Mouse (Mus musculus): Measurements from ENCODE around the gene Sertad3. TPM values are rescaled to one million over a fixed set of nuclear protein-coding genes. Genes with fewer than 3 reads are reported as not detected.

Sertad3 gene
- polyA plus RNA-seq, 1 experiment, result 11.8 TPM

DNA sequence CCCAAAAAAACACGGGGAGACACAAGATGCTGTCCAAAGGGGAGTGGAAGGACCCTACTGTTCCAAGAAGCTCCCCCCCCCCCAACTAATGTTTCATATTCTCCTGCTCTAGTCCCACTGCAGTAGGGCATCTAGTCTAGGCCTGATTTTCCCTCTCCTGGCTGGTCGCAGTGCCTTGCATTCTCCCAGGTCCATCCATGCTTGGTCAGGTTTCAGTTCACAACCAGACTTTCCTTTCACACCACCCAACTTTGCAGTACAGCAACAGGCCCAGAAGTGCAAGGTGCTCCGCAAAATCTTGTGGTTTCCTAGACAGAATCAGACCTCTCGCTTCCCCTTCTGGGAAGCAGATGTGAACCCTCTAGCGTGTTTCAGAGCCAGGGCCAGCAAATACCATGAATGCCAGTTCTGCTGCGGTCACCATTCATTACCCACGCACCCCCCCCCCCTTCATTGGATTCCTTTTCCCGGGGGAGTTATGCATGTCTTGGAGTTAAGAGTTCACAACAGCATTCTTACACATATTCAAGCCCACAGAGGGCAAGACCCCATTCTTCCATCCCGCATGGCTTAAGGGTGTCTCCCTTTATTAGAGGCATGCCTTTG is 33.3 kb downstream of the Sertad3 start:
- H3K4me3 ChIP-seq (ENCODE audit: low read depth, low read length), result no peak overlapping the region
- no peaks in the 10 kb centered on the region for H3K27me3 ChIP-seq (ENCODE audit: control insufficient read depth, insufficient read depth, low read length, poor library complexity, severe bottlenecking)
- no peaks in the 10 kb centered on the region for H3K36me3 ChIP-seq (ENCODE audit: control insufficient read depth, insufficient read depth, low read length, poor library complexity, severe bottlenecking)
- TF ChIP-seq CTCF (IDR thresholded peaks at IDR 0.05; ENCODE audit: low read depth, low read length) (no peak), POLR2A (IDR thresholded peaks at IDR 0.05; ENCODE audit: insufficient read depth, low read length) (no peak), EP300 (IDR thresholded peaks at IDR 0.05; ENCODE audit: insufficient read depth, low read depth, low read length) (no peak)
- peak overlapping the region; percentile 62; the same call in 1 of the 2 replicates for H3K9ac ChIP-seq (ENCODE audit: low read depth, poor library complexity, severe bottlenecking)
- H3K27ac ChIP-seq (ENCODE audit: insufficient read depth, low read length), result peak overlapping the region; percentile 58; the same call in 1 of the 2 replicates
- H3K9me3 ChIP-seq (replicated peaks; ENCODE audit: control insufficient read depth, insufficient read depth, low read length, poor library complexity, severe bottlenecking), result no peaks in the 10 kb centered on the region
- H3K4me1 ChIP-seq (ENCODE audit: control insufficient read depth, insufficient read depth, low read length), result peaks cover 9% of the 10 kb centered on the region

DNA sequence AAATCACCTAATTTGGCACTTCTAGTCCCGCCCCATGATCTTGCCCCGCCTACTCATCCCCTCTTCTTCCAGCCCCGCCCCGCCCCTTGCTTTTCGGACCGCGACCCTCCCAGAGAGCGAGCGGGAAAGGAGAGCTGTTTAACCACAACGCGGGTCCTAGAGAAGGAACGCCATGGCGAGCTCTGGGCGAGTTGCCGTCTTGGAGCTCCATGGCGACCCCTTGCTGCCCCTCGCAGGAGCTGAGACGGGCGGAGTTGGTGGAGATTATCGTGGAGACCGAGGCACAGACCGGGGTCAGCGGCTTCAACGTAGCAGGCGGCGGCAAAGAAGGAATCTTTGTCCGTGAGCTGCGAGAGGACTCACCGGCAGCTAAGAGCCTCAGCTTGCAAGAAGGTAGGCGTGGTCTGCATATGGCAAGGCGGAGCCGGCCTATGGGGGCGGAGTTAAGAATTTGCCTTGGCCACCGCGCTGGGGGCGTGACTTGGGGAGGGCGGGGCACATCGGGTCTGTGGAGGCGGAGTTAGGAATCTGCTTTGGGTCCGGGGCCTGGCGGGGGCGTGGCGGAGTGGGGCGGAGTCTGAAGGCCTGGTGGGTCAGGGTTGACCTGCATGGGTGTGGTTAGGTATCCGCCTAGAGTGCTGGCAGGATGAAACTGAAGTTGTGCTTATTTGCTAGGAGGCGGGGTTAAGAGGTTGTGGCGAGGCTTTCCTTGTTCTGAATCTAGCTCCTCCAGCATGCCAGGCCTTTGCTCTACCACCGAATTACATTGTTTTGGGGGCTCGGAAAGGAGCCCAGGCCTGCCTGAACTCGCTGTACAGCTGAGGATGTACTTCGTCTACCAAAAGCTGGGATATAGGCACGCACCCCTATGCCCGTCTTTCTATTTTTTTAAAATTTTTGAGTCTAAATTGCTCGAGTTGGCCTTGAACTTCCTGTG is 34.4 kb downstream of the Sertad3 start:
- Histone ChIP-seq H3K9ac (ENCODE audit: low read depth, poor library complexity, severe bottlenecking) (peak overlapping the region; percentile 62), H3K36me3 (ENCODE audit: control insufficient read depth, insufficient read depth, low read length, poor library complexity, severe bottlenecking) (no peaks in the 10 kb centered on the region), H3K9me3 (replicated peaks; ENCODE audit: control insufficient read depth, insufficient read depth, low read length, poor library complexity, severe bottlenecking) (no peaks in the 10 kb centered on the region), H3K27ac (ENCODE audit: insufficient read depth, low read length) (peak overlapping the region; percentile 90), H3K4me1 (ENCODE audit: control insufficient read depth, insufficient read depth, low read length) (peaks cover 9% of the 10 kb centered on the region), H3K4me3 (ENCODE audit: low read depth, low read length) (peak overlapping the region; percentile 77), H3K27me3 (ENCODE audit: control insufficient read depth, insufficient read depth, low read length, poor library complexity, severe bottlenecking) (no peaks in the 10 kb centered on the region)
- TF ChIP-seq POLR2A (IDR thresholded peaks at IDR 0.05; ENCODE audit: insufficient read depth, low read length) (peak; percentile 96), EP300 (IDR thresholded peaks at IDR 0.05; ENCODE audit: insufficient read depth, low read depth, low read length) (no peak; the same call in 1 of the 2 replicates)

DNA sequence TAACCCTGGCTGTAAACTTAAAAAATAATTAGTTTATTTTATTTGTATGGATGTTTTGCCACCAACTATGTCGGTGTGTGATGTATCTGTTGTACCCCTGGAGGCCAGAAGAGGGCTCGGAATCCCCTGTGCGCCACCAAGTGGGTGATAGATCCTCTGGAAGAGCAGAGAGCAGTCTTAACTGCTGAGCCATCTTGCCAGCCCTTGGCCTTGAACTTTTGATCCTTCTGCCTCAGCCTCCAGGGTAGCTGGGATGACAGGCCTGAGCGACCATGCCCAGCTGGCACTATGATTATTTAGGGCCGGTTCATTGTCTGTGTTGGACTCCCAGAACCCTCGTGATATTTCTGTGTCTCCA is 35.1 kb downstream of the Sertad3 start:
- Histone ChIP-seq H3K9ac (ENCODE audit: low read depth, poor library complexity, severe bottlenecking) (peak overlapping the region; percentile 45), H3K27ac (ENCODE audit: insufficient read depth, low read length) (no peak overlapping the region), H3K4me1 (ENCODE audit: control insufficient read depth, insufficient read depth, low read length) (peaks cover 9% of the 10 kb centered on the region), H3K27me3 (ENCODE audit: control insufficient read depth, insufficient read depth, low read length, poor library complexity, severe bottlenecking) (no peaks in the 10 kb centered on the region), H3K9me3 (replicated peaks; ENCODE audit: control insufficient read depth, insufficient read depth, low read length, poor library complexity, severe bottlenecking) (no peaks in the 10 kb centered on the region), H3K4me3 (ENCODE audit: low read depth, low read length) (0 out of 2 replicates have a peak overlapping the region, but pooled peaks have one; percentile 31), H3K36me3 (ENCODE audit: control insufficient read depth, insufficient read depth, low read length, poor library complexity, severe bottlenecking) (no peaks in the 10 kb centered on the region)
- TF ChIP-seq CTCF (IDR thresholded peaks at IDR 0.05; ENCODE audit: low read depth, low read length), result peak; percentile 75
- TF ChIP-seq POLR2A (IDR thresholded peaks at IDR 0.05; ENCODE audit: insufficient read depth, low read length), result no peak
- no peak for TF ChIP-seq EP300 (IDR thresholded peaks at IDR 0.05; ENCODE audit: insufficient read depth, low read depth, low read length)

DNA sequence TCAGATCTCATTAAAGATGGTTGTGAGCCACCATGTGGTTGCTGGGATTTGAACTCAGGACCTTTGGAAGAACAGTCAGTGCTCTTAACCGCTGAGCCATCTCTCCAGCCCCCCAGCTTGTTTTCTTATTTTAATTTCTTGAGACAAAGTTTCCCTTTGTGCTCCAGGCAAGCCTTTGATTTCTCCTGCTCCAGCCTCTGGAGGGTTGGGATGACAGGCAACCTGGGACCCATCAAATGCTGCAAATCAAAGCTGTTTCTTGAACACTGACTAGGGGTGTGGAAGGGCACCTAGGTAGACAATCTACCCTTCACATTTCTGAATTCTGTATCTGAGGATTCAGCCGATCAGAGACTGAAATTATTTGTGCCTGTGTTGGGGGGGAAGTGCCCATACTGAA is 37.2 kb downstream of the Sertad3 start:
- no peaks in the 10 kb centered on the region for H3K9me3 ChIP-seq (replicated peaks; ENCODE audit: control insufficient read depth, insufficient read depth, low read length, poor library complexity, severe bottlenecking)
- H3K4me3 ChIP-seq (ENCODE audit: low read depth, low read length), result no peak overlapping the region
- H3K27ac ChIP-seq (ENCODE audit: insufficient read depth, low read length), result no peak overlapping the region
- no peak for TF ChIP-seq CTCF (IDR thresholded peaks at IDR 0.05; ENCODE audit: low read depth, low read length)
- TF ChIP-seq POLR2A (IDR thresholded peaks at IDR 0.05; ENCODE audit: insufficient read depth, low read length), result no peak
- no peak for TF ChIP-seq EP300 (IDR thresholded peaks at IDR 0.05; ENCODE audit: insufficient read depth, low read depth, low read length)
- no peaks in the 10 kb centered on the region for H3K27me3 ChIP-seq (ENCODE audit: control insufficient read depth, insufficient read depth, low read length, poor library complexity, severe bottlenecking)
- H3K36me3 ChIP-seq (ENCODE audit: control insufficient read depth, insufficient read depth, low read length, poor library complexity, severe bottlenecking), result no peaks in the 10 kb centered on the region
- H3K4me1 ChIP-seq (ENCODE audit: control insufficient read depth, insufficient read depth, low read length), result peaks cover 6% of the 10 kb centered on the region
- H3K9ac ChIP-seq (ENCODE audit: low read depth, poor library complexity, severe bottlenecking), result no peak overlapping the region

DNA sequence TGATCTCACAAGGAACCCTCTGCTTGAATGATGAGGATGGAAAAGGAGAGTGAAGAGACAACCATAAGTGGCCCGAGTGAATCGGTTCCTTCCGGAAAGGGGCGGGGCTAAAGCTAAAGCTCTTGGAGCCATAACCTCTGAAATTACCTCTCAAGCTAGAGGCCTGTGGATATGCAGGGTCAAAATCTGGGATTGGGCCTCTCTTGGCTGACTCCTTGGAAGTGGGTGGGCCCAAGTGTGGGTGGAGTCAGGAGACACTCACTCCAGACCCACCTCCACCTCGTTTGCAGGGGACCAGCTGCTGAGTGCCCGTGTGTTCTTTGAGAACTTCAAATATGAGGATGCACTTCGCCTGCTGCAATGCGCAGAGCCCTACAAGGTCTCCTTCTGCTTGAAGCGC is 41.4 kb downstream of the Sertad3 start:
- Histone ChIP-seq H3K9ac (ENCODE audit: low read depth, poor library complexity, severe bottlenecking) (no peak overlapping the region), H3K27me3 (ENCODE audit: control insufficient read depth, insufficient read depth, low read length, poor library complexity, severe bottlenecking) (no peaks in the 10 kb centered on the region), H3K9me3 (replicated peaks; ENCODE audit: control insufficient read depth, insufficient read depth, low read length, poor library complexity, severe bottlenecking) (no peaks in the 10 kb centered on the region), H3K4me3 (ENCODE audit: low read depth, low read length) (peak overlapping the region; percentile 11; the same call in 1 of the 2 replicates), H3K36me3 (ENCODE audit: control insufficient read depth, insufficient read depth, low read length, poor library complexity, severe bottlenecking) (no peaks in the 10 kb centered on the region), H3K27ac (ENCODE audit: insufficient read depth, low read length) (no peak overlapping the region), H3K4me1 (ENCODE audit: control insufficient read depth, insufficient read depth, low read length) (peaks cover 3% of the 10 kb centered on the region)
- TF ChIP-seq EP300 (IDR thresholded peaks at IDR 0.05; ENCODE audit: insufficient read depth, low read depth, low read length), result no peak
- no peak for TF ChIP-seq CTCF (IDR thresholded peaks at IDR 0.05; ENCODE audit: low read depth, low read length)
- no peak for TF ChIP-seq POLR2A (IDR thresholded peaks at IDR 0.05; ENCODE audit: insufficient read depth, low read length)

DNA sequence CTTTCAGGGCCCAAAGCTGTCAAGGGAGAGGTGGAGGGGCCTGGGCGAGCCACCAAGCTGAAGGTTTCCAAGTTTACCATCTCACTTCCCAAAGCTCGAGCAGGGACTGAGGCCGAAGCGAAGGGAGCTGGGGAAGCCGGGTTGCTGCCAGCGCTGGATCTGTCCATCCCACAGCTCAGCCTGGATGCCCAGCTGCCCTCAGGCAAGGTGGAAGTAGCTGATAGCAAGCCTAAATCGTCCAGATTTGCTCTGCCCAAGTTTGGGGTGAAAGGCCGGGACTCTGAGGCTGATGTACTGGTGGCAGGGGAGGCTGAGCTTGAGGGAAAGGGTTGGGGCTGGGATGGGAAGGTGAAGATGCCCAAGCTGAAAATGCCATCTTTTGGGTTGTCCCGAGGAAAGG is 44.7 kb downstream of the Sertad3 start:
- Histone ChIP-seq H3K4me3 (ENCODE audit: low read depth, low read length) (no peak overlapping the region), H3K9me3 (replicated peaks; ENCODE audit: control insufficient read depth, insufficient read depth, low read length, poor library complexity, severe bottlenecking) (no peaks in the 10 kb centered on the region), H3K27me3 (ENCODE audit: control insufficient read depth, insufficient read depth, low read length, poor library complexity, severe bottlenecking) (no peaks in the 10 kb centered on the region), H3K36me3 (ENCODE audit: control insufficient read depth, insufficient read depth, low read length, poor library complexity, severe bottlenecking) (no peaks in the 10 kb centered on the region), H3K27ac (ENCODE audit: insufficient read depth, low read length) (no peak overlapping the region), H3K4me1 (ENCODE audit: control insufficient read depth, insufficient read depth, low read length) (peaks cover 8% of the 10 kb centered on the region), H3K9ac (ENCODE audit: low read depth, poor library complexity, severe bottlenecking) (no peak overlapping the region)
- no peak for TF ChIP-seq POLR2A (IDR thresholded peaks at IDR 0.05; ENCODE audit: insufficient read depth, low read length)
- no peak for TF ChIP-seq EP300 (IDR thresholded peaks at IDR 0.05; ENCODE audit: insufficient read depth, low read depth, low read length)
- TF ChIP-seq CTCF (IDR thresholded peaks at IDR 0.05; ENCODE audit: low read depth, low read length), result no peak

Measured in ES-Bruce4 (cell line).